10 mouse cellular contexts compared by ENCODE assay signal in genomic region chr11:102144957-102145470, GRCm38 (mm10). TPM values are rescaled to one million over a fixed set of nuclear protein-coding genes. Genes with fewer than 3 reads are reported as not detected.
DNase-seq lines count a peak whose midpoint lies in the region; ATAC-seq and TF ChIP-seq lines count a peak whose summit lies in the region.
"Had no signal": no experiment of that assay in that cellular context is flagged by ENCODE, and none has a peak within 500 bp of the region (broad histone marks: within the 10 kb centered on the region; RNA-seq: fewer than 3 reads in every experiment).

No protein-coding gene starts in this region.

- DNase-seq in liver, adult 2 months (ENCODE audit: extremely low read depth, low read depth, low spot score): peak; percentile 91
- no peak for DNase-seq in liver
- DNase-seq in lung, adult 18-20 months: no peak
- no peak for DNase-seq in B cell, adult 2 months
- DNase-seq: left cerebral cortex, postnatal 4 days had no signal

- no peak for TF ChIP-seq POLR2A in liver, adult 2 months (IDR thresholded peaks at IDR 0.05; ENCODE audit: extremely low read depth, insufficient read depth, low read length)
- TF ChIP-seq POLR2A in olfactory bulb, adult 2 months (IDR thresholded peaks at IDR 0.05; ENCODE audit: insufficient read depth, low read depth, low read length): no peak

- no peaks in the 10 kb centered on the region for H3K9me3 ChIP-seq in embryonic facial prominence, embryonic 15.5 days (replicated peaks)
- H3K9me3 ChIP-seq in limb, embryonic 12.5 days: no peaks in the 10 kb centered on the region

- H3K9ac ChIP-seq in liver, adult 2 months (ENCODE audit: low read depth, low read length): peak overlapping the region; percentile 77
- H3K9ac ChIP-seq in embryonic facial prominence, embryonic 15.5 days: no peak overlapping the region
- peak overlapping the region; percentile 40; the same call in 1 of the 2 replicates for H3K9ac ChIP-seq in limb, embryonic 12.5 days (replicated peaks)

- no peaks in the 10 kb centered on the region for H3K27me3 ChIP-seq in liver, adult 2 months (ENCODE audit: control insufficient read depth, insufficient read depth, low read length)
- H3K27me3 ChIP-seq in embryonic facial prominence, embryonic 15.5 days: peaks cover 73% of the 10 kb centered on the region
- peaks cover 80% of the 10 kb centered on the region for H3K27me3 ChIP-seq in limb, embryonic 12.5 days

- H3K4me2 ChIP-seq in embryonic facial prominence, embryonic 15.5 days (replicated peaks): peak overlapping the region; percentile 55
- H3K4me2 ChIP-seq in limb, embryonic 12.5 days: peak overlapping the region; percentile 60

- no peak for TF ChIP-seq CTCF in liver, adult 2 months (IDR thresholded peaks at IDR 0.05; ENCODE audit: low read depth, low read length)
- TF ChIP-seq CTCF in olfactory bulb, adult 2 months (IDR thresholded peaks at IDR 0.05; ENCODE audit: insufficient read depth, low read depth, low read length): no peak

- peaks cover 12% of the 10 kb centered on the region; the same call in 1 of the 2 replicates for H3K79me2 ChIP-seq in liver, adult 2 months (ENCODE audit: control insufficient read depth, insufficient read depth, low read length)

- peak overlapping the region; percentile 94 for H3K27ac ChIP-seq in liver, adult 2 months (replicated peaks; ENCODE audit: insufficient read depth, low read depth, low read length)
- H3K27ac ChIP-seq in embryonic facial prominence, embryonic 15.5 days (replicated peaks): no peak overlapping the region
- no peak overlapping the region for H3K27ac ChIP-seq in limb, embryonic 12.5 days
- H3K27ac ChIP-seq in olfactory bulb, adult 2 months (ENCODE audit: insufficient read depth, low read depth, low read length): no peak overlapping the region

- H3K4me1 ChIP-seq in liver, adult 2 months (ENCODE audit: control insufficient read depth, insufficient read depth, low read length): peaks cover 12% of the 10 kb centered on the region
- peaks cover 22% of the 10 kb centered on the region for H3K4me1 ChIP-seq in embryonic facial prominence, embryonic 15.5 days
- peaks cover 30% of the 10 kb centered on the region for H3K4me1 ChIP-seq in limb, embryonic 12.5 days (replicated peaks)
- peaks cover 29% of the 10 kb centered on the region for H3K4me1 ChIP-seq in olfactory bulb, adult 2 months (ENCODE audit: control insufficient read depth, insufficient read depth, low read length)

- no peak for ATAC-seq in embryonic facial prominence, embryonic 15.5 days (ENCODE audit: insufficient number of reproducible peaks, low FRiP score, low TSS enrichment, low read depth)
- ATAC-seq in limb, embryonic 12.5 days (ENCODE audit: insufficient number of reproducible peaks, insufficient read depth, low FRiP score, low TSS enrichment, low read depth): no peak
- no peak for ATAC-seq in monocyte, adult 5-6 weeks (replicated peaks; ENCODE audit: insufficient number of reproducible peaks, low FRiP score, low TSS enrichment, poor library complexity, severe bottlenecking)

- 15% methylated on average over 13 of the region's 13 CpGs for WGBS in liver, adult 2 months
- 26% methylated on average over 13 of the region's 13 CpGs for WGBS in embryonic facial prominence, embryonic 15.5 days
- WGBS in limb, embryonic 12.5 days: 18% methylated on average over 13 of the region's 13 CpGs
- WGBS in olfactory bulb, adult 2 months: 38% methylated on average over 13 of the region's 13 CpGs

- H3K4me3 ChIP-seq in liver, adult 2 months (ENCODE audit: insufficient read depth, low read depth, low read length): peak overlapping the region; percentile 67
- peak overlapping the region; percentile 35 for H3K4me3 ChIP-seq in embryonic facial prominence, embryonic 15.5 days (replicated peaks)
- peak overlapping the region; percentile 38 for H3K4me3 ChIP-seq in limb, embryonic 12.5 days (replicated peaks)
- H3K4me3 ChIP-seq in olfactory bulb, adult 2 months (ENCODE audit: insufficient read depth, low read depth, low read length): 0 out of 2 replicates have a peak overlapping the region, but pooled peaks have one; percentile 7

- H3K36me3 ChIP-seq in liver, adult 2 months (ENCODE audit: control insufficient read depth, insufficient read depth, low read length): peaks cover 18% of the 10 kb centered on the region
- no peaks in the 10 kb centered on the region for H3K36me3 ChIP-seq in embryonic facial prominence, embryonic 15.5 days
- H3K36me3 ChIP-seq in limb, embryonic 12.5 days: no peaks in the 10 kb centered on the region

RNA-seq across cellular contexts. Expression of gene Nags, which starts 0.3 kb away (rescaled TPM):
- total RNA-seq in liver, adult 2 months (2014; rRNA removed): 58.6 and 81.5 TPM in 2 replicates
- polyA plus RNA-seq in liver, adult 2 months (2012; rRNA removed): 135 and 155 TPM in 2 replicates
- 0.98 and 1.7 TPM in 2 replicates for polyA plus RNA-seq in embryonic facial prominence, embryonic 15.5 days (2015; fragmentation: Nextera tagmentation; extraction: Ambion mirVana)
- polyA plus RNA-seq in limb, embryonic 12.5 days (2016; fragmentation: Nextera tagmentation; extraction: Ambion mirVana): 0.24 TPM in 1 of 2 replicates, not detected in the other
- not detected in 2 replicates for polyA plus RNA-seq in olfactory bulb, adult 2 months (2012; ENCODE audit: insufficient read depth, insufficient read length, low replicate concordance, missing spikeins)
- not detected in 3 replicates for total RNA-seq in monocyte, adult 5-6 weeks (2017)

RNA-seq across cellular contexts. Expression of gene Tmem101, which starts 11.2 kb away (rescaled TPM):
- 4.2 and 7.7 TPM in 2 replicates for total RNA-seq in liver, adult 2 months (2014; rRNA removed)
- polyA plus RNA-seq in liver, adult 2 months (2012; rRNA removed): 9.2 and 13.5 TPM in 2 replicates
- 39.4 and 39.9 TPM in 2 replicates for polyA plus RNA-seq in embryonic facial prominence, embryonic 15.5 days (2015; fragmentation: Nextera tagmentation; extraction: Ambion mirVana)
- 40.6 and 44.2 TPM in 2 replicates for polyA plus RNA-seq in limb, embryonic 12.5 days (2016; fragmentation: Nextera tagmentation; extraction: Ambion mirVana)
- not detected in 2 replicates for polyA plus RNA-seq in olfactory bulb, adult 2 months (2012; ENCODE audit: insufficient read depth, insufficient read length, low replicate concordance, missing spikeins)
- 3.1 to 9.5 TPM (median 5.5 TPM) in 3 replicates for total RNA-seq in monocyte, adult 5-6 weeks (2017)

RNA-seq across cellular contexts. Expression of gene Pyy, which starts 37.4 kb away (rescaled TPM):
- not detected in 2 replicates for total RNA-seq in liver, adult 2 months (2014; rRNA removed)
- polyA plus RNA-seq in liver, adult 2 months (2012; rRNA removed): 0.35 TPM in 1 of 2 replicates, not detected in the other
- polyA plus RNA-seq in embryonic facial prominence, embryonic 15.5 days (2015; fragmentation: Nextera tagmentation; extraction: Ambion mirVana): not detected in 2 replicates
- polyA plus RNA-seq in limb, embryonic 12.5 days (2016; fragmentation: Nextera tagmentation; extraction: Ambion mirVana): not detected in 2 replicates
- polyA plus RNA-seq in olfactory bulb, adult 2 months (2012; ENCODE audit: insufficient read depth, insufficient read length, low replicate concordance, missing spikeins): not detected in 2 replicates
- total RNA-seq in monocyte, adult 5-6 weeks (2017): not detected in 3 replicates
- total RNA-seq: left cerebral cortex, postnatal 4 days had no signal
- polyA plus RNA-seq: cortical plate, adult 2 months had no signal

RNA-seq across cellular contexts. Expression of gene Lsm12, which starts 40.1 kb away (rescaled TPM):
- total RNA-seq in liver, adult 2 months (2014; rRNA removed): 11.4 and 14.1 TPM in 2 replicates
- 24.3 and 24.5 TPM in 2 replicates for polyA plus RNA-seq in liver, adult 2 months (2012; rRNA removed)
- 113 and 128 TPM in 2 replicates for polyA plus RNA-seq in embryonic facial prominence, embryonic 15.5 days (2015; fragmentation: Nextera tagmentation; extraction: Ambion mirVana)
- 103 TPM in 2 replicates for polyA plus RNA-seq in limb, embryonic 12.5 days (2016; fragmentation: Nextera tagmentation; extraction: Ambion mirVana)
- not detected in 2 replicates for polyA plus RNA-seq in olfactory bulb, adult 2 months (2012; ENCODE audit: insufficient read depth, insufficient read length, low replicate concordance, missing spikeins)
- 26.7 to 93.0 TPM (median 26.9 TPM) in 3 replicates for total RNA-seq in monocyte, adult 5-6 weeks (2017)

RNA-seq across cellular contexts. Expression of gene Ppy, which starts 43.9 kb away (rescaled TPM):
- total RNA-seq in liver, adult 2 months (2014; rRNA removed): not detected in 2 replicates
- not detected in 2 replicates for polyA plus RNA-seq in liver, adult 2 months (2012; rRNA removed)
- not detected in 2 replicates for polyA plus RNA-seq in embryonic facial prominence, embryonic 15.5 days (2015; fragmentation: Nextera tagmentation; extraction: Ambion mirVana)
- polyA plus RNA-seq in limb, embryonic 12.5 days (2016; fragmentation: Nextera tagmentation; extraction: Ambion mirVana): not detected in 2 replicates
- not detected in 2 replicates for polyA plus RNA-seq in olfactory bulb, adult 2 months (2012; ENCODE audit: insufficient read depth, insufficient read length, low replicate concordance, missing spikeins)
- not detected in 3 replicates for total RNA-seq in monocyte, adult 5-6 weeks (2017)
- total RNA-seq: left cerebral cortex, postnatal 4 days had no signal
- polyA plus RNA-seq: cortical plate, adult 2 months had no signal

Comparison
In these comparisons a context has a peak if more than half of its experiments do, and no peak if none do; other contexts are left out.
1. H3K4me3 ChIP-seq: peak in every context shown above with its lines; median percentile 67 in liver, adult 2 months; 38 in limb, embryonic 12.5 days; 35 in embryonic facial prominence, embryonic 15.5 days; 7 in olfactory bulb, adult 2 months.
2. RNA of gene Nags, which starts 0.3 kb away (polyA plus RNA-seq): 135 to 155 TPM in liver, adult 2 months; 0.98 to 1.7 TPM in embryonic facial prominence, embryonic 15.5 days, 0.24 TPM in limb, embryonic 12.5 days and not detected in olfactory bulb, adult 2 months; every median in the first group is over 10 times any median in the second.
3. RNA of gene Tmem101, which starts 11.2 kb away (polyA plus RNA-seq): 40.6 to 44.2 TPM in limb, embryonic 12.5 days, 39.4 to 39.9 TPM in embryonic facial prominence, embryonic 15.5 days and 9.2 to 13.5 TPM in liver, adult 2 months; not detected in olfactory bulb, adult 2 months; every median in the first group is over 10 times any median in the second.